Mouse (Mus musculus): Measurements from ENCODE around the gene Phldb2.

DNA sequence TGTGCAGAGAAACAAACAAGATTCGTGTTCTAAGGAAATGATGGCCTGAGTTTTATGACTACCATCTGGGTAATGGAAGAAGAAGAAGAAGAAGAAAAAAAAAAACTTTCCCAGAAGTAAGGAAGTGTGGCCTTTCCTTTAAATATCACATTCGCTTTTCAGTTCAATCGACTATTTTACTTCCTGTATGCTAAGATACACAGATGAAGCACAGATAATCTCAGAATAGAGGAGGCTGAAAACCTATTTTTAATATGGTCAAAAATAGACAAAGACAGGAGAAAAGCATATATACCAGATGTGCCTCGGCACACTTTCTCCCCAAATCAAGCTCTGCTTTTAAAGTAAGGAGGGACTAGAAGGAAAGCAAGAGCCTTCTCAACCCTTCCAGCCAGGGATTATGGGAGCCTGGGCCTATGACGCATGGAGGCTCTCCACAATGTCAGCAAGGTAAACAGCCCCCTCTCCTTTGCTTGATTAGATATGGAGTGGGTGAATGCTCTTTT is 158.2 kb downstream of the Phldb2 start:
- TF ChIP-seq GATA1 (IDR thresholded peaks at IDR 0.05; ENCODE audit: borderline replicate concordance, low read length) (no peak), FLI1 (IDR thresholded peaks at IDR 0.05; ENCODE audit: low read length) (no peak)
